ENCODE assay signal across 8 mouse cellular contexts in genomic region chr2:27043461-27043860, GRCm38 (mm10). TPM values are rescaled to one million over a fixed set of nuclear protein-coding genes. Genes with fewer than 3 reads are reported as not detected.
DNase-seq lines count a peak whose midpoint lies in the region; ATAC-seq lines count a peak whose summit lies in the region.

No protein-coding gene starts in this region.

- peak; percentile 56 for DNase-seq in Muller cell, postnatal 12 days (ENCODE audit: inconsistent ontology term)
- peak; percentile 77 to 89 for DNase-seq in cerebellum, postnatal 4 days (ENCODE audit: low spot score in 2 of 2)
- DNase-seq in gastrocnemius, postnatal 10 days: peak; percentile 91
- peak; percentile 46 for DNase-seq in hindlimb bud, embryonic 11.5 days (ENCODE audit: extremely low spot score, low read depth, low spot score)
- DNase-seq in left cerebral cortex, adult 8-10 months (ENCODE audit: low spot score in 2 of 2): peak; percentile 75 to 80
- DNase-seq in right cerebral cortex, postnatal 36 days (ENCODE audit: low spot score in 2 of 2): peak; percentile 79 to 84
- DNase-seq in urinary bladder, postnatal 36 days (ENCODE audit: low spot score in 2 of 2): peak; percentile 62 to 81

- peak; percentile 74 for ATAC-seq in megakaryocyte progenitor cell, adult 5-6 weeks (replicated peaks; ENCODE audit: poor library complexity)

RNA-seq across cellular contexts. Expression of gene Slc2a6, which starts 15.7 kb away (rescaled TPM):
- total RNA-seq in gastrocnemius, postnatal 10 days (2021): under 1 TPM; 0.16 to 0.27 TPM
- total RNA-seq in left cerebral cortex, adult 8-10 months (2022): 10 to 100 TPM; 21.1 to 28.3 (median 27.8) TPM
- total RNA-seq in megakaryocyte progenitor cell, adult 5-6 weeks (2015): 2.7 and 2.9 TPM in 2 replicates
- total RNA-seq in megakaryocyte progenitor cell, adult 5-6 weeks (2017): 4.6 and 6.7 TPM in 2 replicates

RNA-seq across cellular contexts. Expression of gene Mymk, which starts 28.5 kb away (rescaled TPM):
- total RNA-seq in gastrocnemius, postnatal 10 days (2021): 10 to 100 TPM; 51.6 to 58.5 TPM
- 1 to 10 TPM in 2 of 4 experiments, under 1 TPM in 2; 0.44 to 1.5 (median 1.2) TPM for total RNA-seq in left cerebral cortex, adult 8-10 months (2022)
- not detected in 2 replicates for total RNA-seq in megakaryocyte progenitor cell, adult 5-6 weeks (2015)
- total RNA-seq in megakaryocyte progenitor cell, adult 5-6 weeks (2017): not detected in 2 replicates

RNA-seq across cellular contexts. Expression of gene Cacfd1, which starts 33.7 kb away (rescaled TPM):
- 10 to 100 TPM; 24.0 to 26.2 TPM for total RNA-seq in gastrocnemius, postnatal 10 days (2021)
- 10 to 100 TPM; 42.4 to 46.5 (median 44.1) TPM for total RNA-seq in left cerebral cortex, adult 8-10 months (2022)
- total RNA-seq in megakaryocyte progenitor cell, adult 5-6 weeks (2015): 15.9 and 18.2 TPM in 2 replicates
- total RNA-seq in megakaryocyte progenitor cell, adult 5-6 weeks (2017): 5.1 and 11.5 TPM in 2 replicates

RNA-seq across cellular contexts. Expression of gene Adamtsl2, which starts 35.7 kb away (rescaled TPM):
- 1 to 10 TPM; 3.1 to 4.8 TPM for total RNA-seq in gastrocnemius, postnatal 10 days (2021)
- 10 to 100 TPM; 12.6 to 18.4 (median 15.6) TPM for total RNA-seq in left cerebral cortex, adult 8-10 months (2022)
- not detected in 2 replicates for total RNA-seq in megakaryocyte progenitor cell, adult 5-6 weeks (2015)
- not detected in 2 replicates for total RNA-seq in megakaryocyte progenitor cell, adult 5-6 weeks (2017)

Comparison
In these comparisons a context has a peak if more than half of its experiments do, and no peak if none do; other contexts are left out.
1. Peak in every context shown above with its lines: DNase-seq and ATAC-seq.
2. RNA of gene Mymk, which starts 28.5 kb away (total RNA-seq): 51.6 to 58.5 TPM in gastrocnemius, postnatal 10 days; 0.44 to 1.5 TPM in left cerebral cortex, adult 8-10 months and not detected in megakaryocyte progenitor cell, adult 5-6 weeks; every median in the first group is over 10 times any median in the second.